Mouse (Mus musculus): ENCODE measurements around the gene Mbnl2. TPM values are rescaled to one million over a fixed set of nuclear protein-coding genes. Genes with fewer than 3 reads are reported as not detected.

Gene Mbnl2
- total RNA-seq, 2 experiments from 2014 or later, result 248 to 251 TPM

- DNase-seq (ENCODE audit: extremely low spot score in 1 of 2, low spot score in 2 of 2), result no peak
- intact Hi-C loops (cut with DNase I), result no loop called here
- Histone ChIP-seq H3K27ac (peak overlapping the region; percentile 70), H3K4me3 (no peak overlapping the region)
- no peak for TF ChIP-seq CTCF (IDR thresholded peaks at IDR 0.05)
These were observed 93.5 kb downstream of the Mbnl2 start for GRCm38 (mm10) chr14:120368914-120369391.

GRCm38 (mm10) chr14:120370044-120370443, 94.6 kb downstream of the Mbnl2 start:
- H3K4me3 ChIP-seq, result no peak overlapping the region
- intact Hi-C loops (cut with DNase I), result no loop called here
- no peak for TF ChIP-seq CTCF (IDR thresholded peaks at IDR 0.05)
- H3K27ac ChIP-seq, result no peak overlapping the region
- DNase-seq (ENCODE audit: extremely low spot score in 1 of 2, low spot score in 2 of 2), result no peak

GRCm38 (mm10) chr14:120370631-120371030, 95.2 kb downstream of the Mbnl2 start:
- intact Hi-C loops (cut with DNase I), result no loop called here
- no peak for TF ChIP-seq CTCF (IDR thresholded peaks at IDR 0.05)
- H3K27ac ChIP-seq, result no peak overlapping the region
- H3K4me3 ChIP-seq, result no peak overlapping the region
- no peak for DNase-seq (ENCODE audit: extremely low spot score in 1 of 2, low spot score in 2 of 2)

DNA sequence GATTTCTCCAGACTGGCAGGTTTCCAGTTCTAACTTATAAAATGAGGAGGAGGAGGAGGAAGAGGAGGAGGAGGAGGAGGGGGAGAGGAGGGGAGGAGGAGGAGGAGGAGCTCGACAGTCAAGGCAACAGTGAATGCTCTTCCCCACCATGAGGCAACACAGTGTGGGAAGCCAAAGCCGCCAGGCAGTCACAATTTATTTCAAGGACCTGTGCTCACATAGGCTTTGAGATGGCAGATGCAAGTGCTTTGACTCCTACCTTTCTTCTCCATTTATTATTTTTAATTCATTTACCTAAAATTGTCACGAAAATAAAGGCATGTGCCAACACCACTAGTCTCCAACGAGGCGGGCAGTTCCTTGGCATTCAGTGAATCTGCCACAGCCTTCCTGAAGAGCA, 95.7 kb downstream of the Mbnl2 start:
- DNase-seq (ENCODE audit: extremely low spot score in 1 of 2, low spot score in 2 of 2), result no peak
- H3K27ac ChIP-seq, result peak overlapping the region; percentile 38; the same call in 1 of the 2 replicates
- H3K4me3 ChIP-seq, result no peak overlapping the region
- no peak for TF ChIP-seq CTCF (IDR thresholded peaks at IDR 0.05)
- intact Hi-C loops (cut with DNase I), result no loop called here

GRCm38 (mm10) chr14:120373026-120374024, 97.9 kb downstream of the Mbnl2 start:
- H3K27ac ChIP-seq, result peak overlapping the region; percentile 12
- H3K4me3 ChIP-seq, result no peak overlapping the region
- intact Hi-C loops (cut with DNase I), result no loop called here
- no peak for TF ChIP-seq CTCF (IDR thresholded peaks at IDR 0.05)
- DNase-seq (ENCODE audit: extremely low spot score in 1 of 2, low spot score in 2 of 2), result no peak

DNA sequence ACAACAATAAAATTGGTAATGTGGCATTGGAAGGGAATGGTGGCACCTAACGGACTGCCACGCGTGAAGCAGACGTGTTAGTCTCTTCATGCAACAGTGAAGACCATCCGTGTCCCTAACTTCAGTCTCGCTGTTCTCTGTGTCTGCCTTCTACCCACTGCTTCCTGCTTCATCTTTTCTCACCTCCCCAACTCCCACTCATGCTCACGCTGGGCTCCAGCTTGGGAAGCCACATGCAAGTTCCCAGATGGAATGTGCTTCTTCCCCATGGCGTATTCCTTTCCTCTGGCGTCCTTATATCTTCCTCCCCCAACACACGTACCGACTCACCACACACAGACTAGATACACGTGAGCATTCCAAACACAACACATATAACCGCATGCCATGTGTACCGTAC, 99.3 kb downstream of the Mbnl2 start:
- no peak overlapping the region for H3K4me3 ChIP-seq
- peak overlapping the region; percentile 42; the same call in 1 of the 2 replicates for H3K27ac ChIP-seq
- peak; percentile 40 to 57 for DNase-seq (ENCODE audit: extremely low spot score in 1 of 2, low spot score in 2 of 2)
- intact Hi-C loops (cut with DNase I), result no loop called here
- TF ChIP-seq CTCF (IDR thresholded peaks at IDR 0.05), result no peak

- Histone ChIP-seq H3K4me3 (no peak overlapping the region), H3K27ac (no peak overlapping the region)
- intact Hi-C loops (cut with DNase I), result no loop called here
- TF ChIP-seq CTCF (IDR thresholded peaks at IDR 0.05), result no peak
- DNase-seq (ENCODE audit: extremely low spot score in 1 of 2, low spot score in 2 of 2), result no peak
These were observed 101.7 kb downstream of the Mbnl2 start for GRCm38 (mm10) chr14:120377192-120377591.

- Histone ChIP-seq H3K4me3 (no peak overlapping the region), H3K27ac (no peak overlapping the region)
- intact Hi-C loops (cut with DNase I), result no loop called here
- TF ChIP-seq CTCF (IDR thresholded peaks at IDR 0.05), result no peak
- no peak for DNase-seq (ENCODE audit: extremely low spot score in 1 of 2, low spot score in 2 of 2)
These were observed 102.5 kb downstream of the Mbnl2 start for GRCm38 (mm10) chr14:120378002-120378401.

DNA sequence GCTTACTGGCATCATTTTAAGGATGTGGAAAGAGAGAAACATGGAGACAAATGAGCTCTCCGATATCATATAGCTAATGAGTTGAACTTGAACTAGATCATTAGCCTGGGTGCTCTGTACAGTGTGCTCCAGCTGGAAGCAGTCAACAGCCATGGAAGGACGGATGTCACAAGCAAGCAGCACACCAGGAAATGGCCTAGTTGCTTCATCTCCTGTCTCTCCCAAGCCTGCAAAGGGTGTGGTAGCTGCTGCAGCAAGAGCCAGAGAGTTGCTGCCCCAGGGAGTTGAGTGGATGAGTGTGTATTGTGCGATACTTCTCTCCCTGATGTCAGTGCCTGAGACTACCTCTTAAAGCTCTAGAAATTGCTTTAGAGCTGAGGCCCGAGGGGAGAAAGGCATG, 104.2 kb downstream of the Mbnl2 start:
- Histone ChIP-seq H3K27ac (no peak overlapping the region), H3K4me3 (no peak overlapping the region)
- intact Hi-C loops (cut with DNase I), result no loop called here
- TF ChIP-seq CTCF (IDR thresholded peaks at IDR 0.05), result no peak
- no peak for DNase-seq (ENCODE audit: extremely low spot score in 1 of 2, low spot score in 2 of 2)

- no peak for DNase-seq (ENCODE audit: extremely low spot score in 1 of 2, low spot score in 2 of 2)
- H3K4me3 ChIP-seq, result no peak overlapping the region
- TF ChIP-seq CTCF (IDR thresholded peaks at IDR 0.05), result no peak
- intact Hi-C loops (cut with DNase I), result no loop called here
- H3K27ac ChIP-seq, result no peak overlapping the region
These were observed 106.1 kb downstream of the Mbnl2 start for GRCm38 (mm10) chr14:120381378-120382134.

DNA sequence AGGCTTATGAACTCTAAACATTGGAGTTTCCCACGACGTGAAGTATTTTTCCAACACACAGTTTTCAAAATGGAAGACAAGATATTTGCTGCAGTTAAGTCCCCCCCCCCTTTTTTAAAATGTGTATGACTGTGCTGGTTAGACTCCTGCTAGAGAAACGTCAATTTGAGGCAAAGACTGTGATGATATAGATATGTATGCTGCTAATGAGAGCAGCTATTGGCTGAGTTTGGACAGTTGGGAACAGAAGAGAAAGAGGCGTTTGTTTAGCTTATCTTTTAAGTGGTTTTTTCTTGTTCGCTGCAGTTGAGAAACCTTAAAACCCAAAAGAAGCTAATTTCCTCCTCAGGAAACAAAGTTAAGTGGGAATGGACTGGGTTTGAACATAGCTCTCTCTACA, 106.7 kb downstream of the Mbnl2 start:
- no peak overlapping the region for H3K4me3 ChIP-seq
- intact Hi-C loops (cut with DNase I), result no loop called here
- DNase-seq (ENCODE audit: extremely low spot score in 1 of 2, low spot score in 2 of 2), result no peak
- H3K27ac ChIP-seq, result no peak overlapping the region
- no peak for TF ChIP-seq CTCF (IDR thresholded peaks at IDR 0.05)
